Mouse (Mus musculus) splenic B cell, adult 2 months (primary cell): ENCODE measurements at regions not wholly inside any gene's neighbourhood (a gene's known extent, or its start where the extent isn't known, plus 50 kb on each side); places are given as distances from the start of the nearest gene placed in this dataset.

Experiments used
- DNase-seq: peaks from one replicate; pipeline ENCODE4 v3.0.0-alpha.2; 2011; ENCODE audit warnings: low read depth, low spot score
- H3K27me3 ChIP-seq: 2 replicates; pipeline ENCODE4 v1.6.1; 2012; ENCODE audit warnings: mild to moderate bottlenecking, low read length, moderate library complexity, mixed read lengths; ENCODE audit not compliant: control insufficient read depth, poor library complexity, insufficient read depth, severe bottlenecking
- H3K36me3 ChIP-seq: 2 replicates; pipeline ENCODE4 v1.6.1; 2012; ENCODE audit warnings: mild to moderate bottlenecking, low read length, moderate library complexity, mixed read lengths; ENCODE audit not compliant: control insufficient read depth, poor library complexity, insufficient read depth, severe bottlenecking

DNA sequence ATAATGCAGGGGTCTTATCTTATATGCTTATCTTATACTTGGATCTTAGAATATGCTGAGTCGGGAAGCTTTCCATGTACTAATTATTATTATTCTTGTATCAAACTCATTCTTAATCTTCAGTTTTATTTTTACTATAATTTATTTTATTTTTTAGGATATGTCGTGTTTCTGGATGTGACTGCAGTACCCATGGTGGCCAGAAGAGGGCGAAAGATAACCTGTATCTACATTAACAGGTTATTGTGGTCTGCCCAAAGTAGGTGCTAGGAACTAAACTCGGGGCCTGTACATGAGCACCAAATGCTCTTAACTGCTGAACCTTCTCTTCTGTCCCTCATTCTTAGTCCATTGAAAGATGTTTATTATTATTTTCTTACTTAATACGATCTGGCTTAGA is 72.0 kb upstream of the Samt3 start:
- DNase-seq: peak; percentile 0
- Histone ChIP-seq H3K27me3 (no peaks in the 10 kb centered on the region), H3K36me3 (no peaks in the 10 kb centered on the region)

DNA sequence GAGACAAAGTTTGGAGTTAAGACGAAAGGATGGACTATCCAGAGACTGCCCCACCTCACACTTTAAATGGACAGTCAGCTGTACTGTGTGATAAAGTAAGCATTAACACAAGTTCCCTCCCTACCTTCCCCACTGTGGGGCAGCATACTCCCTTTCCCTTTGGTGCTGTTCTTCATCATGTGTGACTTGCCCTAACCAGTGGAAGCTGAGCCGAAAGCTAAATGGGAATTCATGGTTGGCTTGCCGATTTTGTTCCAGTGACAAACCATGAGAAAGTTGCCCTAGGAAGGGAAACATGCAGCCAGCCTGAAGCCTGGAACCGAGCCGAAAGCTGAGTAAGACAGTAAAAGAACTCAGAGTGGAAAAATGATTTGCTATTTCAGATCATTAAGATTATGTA is 62.9 kb upstream of the Samt3 start:
- Histone ChIP-seq H3K36me3 (no peaks in the 10 kb centered on the region), H3K27me3 (no peaks in the 10 kb centered on the region)
- DNase-seq: no peak
